Mouse (Mus musculus): ENCODE measurements at regions not wholly inside any gene's neighbourhood (a gene's known extent, or its start where the extent isn't known, plus 50 kb on each side); places are given as distances from the start of the nearest gene placed in this dataset.

DNA sequence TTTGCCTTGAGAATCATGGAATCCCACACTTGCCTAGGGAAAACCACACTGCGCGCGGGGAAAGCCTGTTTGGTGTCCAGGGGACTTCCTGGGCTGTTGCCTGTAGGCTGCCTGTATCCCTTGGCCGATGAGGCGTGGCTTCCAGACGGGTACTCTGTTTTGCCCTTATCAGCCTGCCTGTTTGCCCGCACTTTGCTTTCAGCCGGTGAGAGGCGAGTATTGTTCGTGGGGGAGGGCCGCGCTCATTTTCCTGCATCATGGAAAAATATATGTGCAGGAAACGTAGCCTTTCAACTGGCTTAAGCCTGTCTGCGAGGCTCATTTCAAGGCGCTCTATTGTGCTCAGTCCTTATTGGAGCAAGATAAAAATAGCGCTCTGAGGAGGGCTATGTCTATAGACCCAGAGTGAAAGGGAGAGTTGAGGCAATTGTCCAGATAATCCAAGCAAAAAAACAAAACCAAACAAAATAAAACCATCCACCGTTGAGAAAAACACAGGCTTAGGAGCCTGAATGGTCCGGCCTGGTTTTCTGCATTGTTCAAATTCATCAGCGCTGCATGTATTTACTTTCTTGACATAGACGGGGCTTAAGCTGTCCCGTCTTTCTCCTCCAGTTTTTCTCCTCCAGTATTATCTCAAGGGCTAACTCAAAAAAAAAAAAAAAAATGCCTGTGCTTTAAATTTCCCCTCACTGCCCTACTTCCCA lies 67.9 kb downstream of the Klf5 start:
- no peak for DNase-seq

DNA sequence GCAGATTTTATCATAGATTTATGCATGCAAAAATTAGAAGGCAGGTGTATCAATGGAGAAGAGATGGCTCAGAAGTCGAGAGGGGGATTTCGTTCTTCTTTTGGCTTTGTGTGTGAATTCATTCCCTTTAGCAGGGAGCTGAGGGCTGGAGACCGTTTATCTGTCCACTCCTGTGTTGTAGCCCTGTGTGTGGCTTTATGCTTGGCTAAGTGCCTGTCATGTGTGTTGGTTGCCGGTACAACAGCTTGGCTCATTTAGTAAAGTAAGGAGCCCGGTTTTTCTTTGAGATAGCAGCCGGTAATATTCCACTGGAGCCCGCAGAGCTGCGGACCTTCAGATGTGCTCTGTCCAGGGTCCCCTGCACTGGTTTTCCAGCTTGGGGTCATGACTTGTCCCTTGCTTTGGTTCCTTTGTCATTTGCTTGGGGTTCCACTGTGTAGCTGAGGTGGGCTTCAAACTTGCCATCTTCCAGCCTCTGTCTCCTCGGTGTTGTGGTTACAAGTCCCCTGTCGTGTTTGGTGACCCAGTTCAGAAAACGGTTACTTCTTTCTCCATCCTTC lies 68.6 kb downstream of the Klf5 start:
- DNase-seq: no peak

GRCm38 (mm10) chr14:99369366-99369765 lies 70.9 kb downstream of the Klf5 start:
- no peak for DNase-seq

GRCm38 (mm10) chr14:99373682-99374081 lies 75.2 kb downstream of the Klf5 start:
- no peak for DNase-seq

GRCm38 (mm10) chr14:99375040-99375610 lies 76.6 kb downstream of the Klf5 start:
- DNase-seq: no peak

GRCm38 (mm10) chr14:99376652-99377502 lies 78.4 kb downstream of the Klf5 start:
- DNase-seq: no peak

GRCm38 (mm10) chr14:99381262-99382017 lies 82.9 kb downstream of the Klf5 start:
- DNase-seq: no peak

GRCm38 (mm10) chr14:99382051-99382450 lies 83.6 kb downstream of the Klf5 start:
- DNase-seq: no peak

GRCm38 (mm10) chr14:99383170-99383569 lies 84.7 kb downstream of the Klf5 start:
- no peak for DNase-seq

- DNase-seq: no peak
Observed at GRCm38 (mm10) chr14:99387581-99387980, 89.1 kb downstream of the Klf5 start.

GRCm38 (mm10) chr14:99389306-99389705 lies 90.8 kb downstream of the Klf5 start:
- DNase-seq: no peak

DNA sequence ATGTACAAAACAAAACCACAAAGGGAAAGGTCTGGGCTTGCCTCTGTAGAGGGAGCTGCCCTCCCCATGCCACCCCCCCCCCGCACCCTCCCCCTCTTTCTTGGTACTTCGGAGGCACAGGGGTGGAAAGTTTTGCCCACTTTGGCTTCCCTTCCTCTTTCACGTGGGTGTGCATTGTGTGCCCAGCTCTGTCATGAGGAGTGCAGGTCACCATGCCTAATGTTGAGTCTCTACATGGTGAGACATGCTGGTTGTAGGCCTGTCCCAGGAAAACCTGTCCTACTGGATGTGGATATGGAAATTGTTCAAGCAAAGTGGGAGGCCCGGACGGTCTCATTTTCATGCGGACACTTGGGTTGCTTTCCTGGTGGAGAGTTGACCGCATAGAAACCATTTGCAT lies 93.2 kb downstream of the Klf5 start:
- no peak for DNase-seq

- DNase-seq: no peak
Observed at GRCm38 (mm10) chr14:99392813-99393212, 94.3 kb downstream of the Klf5 start.

- no peak for DNase-seq
Observed at GRCm38 (mm10) chr14:99393611-99394010, 95.1 kb downstream of the Klf5 start.

DNA sequence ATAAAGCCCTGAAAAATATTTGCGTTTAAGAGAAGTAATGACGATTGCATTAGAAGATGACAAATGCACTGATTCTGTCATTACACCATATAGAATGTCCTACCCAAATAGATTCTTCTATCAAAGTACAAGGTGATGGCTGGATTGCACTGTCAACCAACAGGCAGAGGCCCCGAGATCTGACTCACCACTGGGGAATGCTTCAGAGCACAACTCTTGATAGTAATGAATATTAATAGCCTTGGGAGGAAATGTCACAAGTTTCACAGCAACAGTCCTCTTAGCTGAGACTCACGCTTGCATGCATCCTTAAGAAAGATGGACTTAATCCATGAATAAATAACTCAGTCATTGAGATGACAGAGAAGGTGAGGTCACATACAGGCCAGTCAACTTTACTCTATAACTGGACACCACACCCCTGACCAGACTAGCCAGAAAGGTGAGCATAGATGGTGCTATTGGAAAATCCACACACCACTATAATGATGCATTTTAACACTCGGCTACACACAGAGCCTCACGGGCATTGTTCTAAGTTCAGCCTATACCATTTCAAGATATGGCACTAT lies 104.8 kb downstream of the Klf5 start:
- no peak for DNase-seq

- DNase-seq: no peak
Observed at GRCm38 (mm10) chr14:99405228-99405627, 106.7 kb downstream of the Klf5 start.

DNA sequence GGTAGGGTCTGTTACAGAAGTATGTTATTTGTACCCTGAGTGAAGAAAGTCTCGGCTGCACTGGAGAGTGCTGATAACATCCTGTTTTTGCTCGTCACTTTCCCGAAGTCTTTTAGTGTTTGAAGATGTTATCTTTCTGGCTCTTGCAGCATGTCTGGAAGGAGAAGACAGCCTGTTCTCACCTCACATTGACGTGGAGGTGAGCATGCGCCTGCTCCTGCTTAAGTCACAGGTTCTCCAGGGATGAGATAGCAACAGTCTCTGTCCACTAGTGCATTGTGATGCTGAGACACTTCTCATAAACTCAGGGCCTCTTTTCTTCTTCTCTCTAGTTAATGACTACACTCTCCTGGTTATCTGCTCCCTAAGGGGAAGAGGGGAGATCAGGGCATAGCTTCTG lies 113.3 kb downstream of the Klf5 start:
- no peak for DNase-seq

DNA sequence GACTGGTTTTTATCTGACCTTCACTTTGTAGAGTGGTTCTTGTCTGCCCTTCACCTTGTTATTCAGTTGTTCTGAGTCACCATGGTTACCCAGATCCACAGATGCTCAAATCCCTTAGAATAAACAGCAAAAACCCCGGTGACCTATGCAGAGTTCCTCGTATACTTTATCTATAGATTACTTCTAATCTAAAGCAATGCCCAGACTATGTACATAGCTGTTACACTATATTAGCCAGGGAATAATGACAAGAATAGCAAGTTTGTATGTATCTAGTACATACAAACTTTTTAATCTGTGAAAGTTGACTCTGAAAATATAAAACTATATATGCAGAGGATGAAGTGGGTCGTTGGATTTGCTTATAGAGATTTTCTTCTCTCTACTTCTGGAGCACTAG lies 117.7 kb downstream of the Klf5 start:
- no peak for DNase-seq

- peak; percentile 21 for DNase-seq
Observed at GRCm38 (mm10) chr14:99418970-99419369, 120.5 kb downstream of the Klf5 start.

DNA sequence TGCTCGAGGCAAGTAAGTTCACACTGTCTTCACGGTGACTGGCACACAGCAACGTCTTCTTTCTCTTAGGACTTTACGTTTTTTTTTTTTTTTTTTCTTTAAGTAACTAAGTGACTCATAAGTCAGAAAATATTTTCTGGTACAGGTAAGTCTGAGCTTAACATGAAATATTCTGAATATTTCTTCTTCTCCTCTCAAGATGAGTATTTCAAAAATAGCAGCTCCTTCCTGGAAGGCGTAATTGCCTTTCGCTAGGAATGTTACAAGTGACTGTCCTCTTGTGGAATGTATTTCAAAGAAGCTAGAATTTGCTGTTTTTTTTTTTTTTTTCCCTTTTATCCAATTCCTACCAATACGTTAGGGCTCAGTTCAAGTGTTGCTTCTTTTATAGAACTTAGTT lies 124.8 kb downstream of the Klf5 start:
- no peak for DNase-seq

GRCm38 (mm10) chr14:99427049-99427448 lies 128.6 kb downstream of the Klf5 start:
- DNase-seq: no peak

GRCm38 (mm10) chr14:99430323-99430722 lies 131.8 kb downstream of the Klf5 start:
- no peak for DNase-seq

DNA sequence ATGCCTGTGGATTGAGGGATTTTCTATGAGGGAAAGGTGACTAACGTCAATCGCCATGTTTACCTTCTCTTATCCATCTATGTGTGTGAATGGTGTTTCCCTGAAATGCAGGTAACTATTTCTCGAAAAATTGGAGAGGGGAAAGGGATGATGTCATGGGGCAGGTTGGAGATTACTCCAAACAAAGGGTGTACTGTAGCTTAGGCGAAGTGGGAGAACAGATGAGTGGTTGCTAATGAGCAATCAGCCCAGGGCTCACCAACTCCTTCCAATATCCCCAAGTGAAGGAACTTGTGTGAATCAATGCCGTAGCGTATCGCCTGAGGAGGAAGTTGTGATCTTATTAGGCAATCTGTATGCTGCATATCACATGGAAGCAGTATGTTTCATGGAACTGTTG lies 133.2 kb downstream of the Klf5 start:
- no peak for DNase-seq
